Mouse (Mus musculus) kidney, embryonic 14.5 days (tissue): ENCODE results near the gene S100b. TPM values are rescaled to one million over a fixed set of nuclear protein-coding genes. Genes with fewer than 3 reads are reported as not detected.

Source experiments
- ATAC-seq: fragments of 200-750 bp; cut with Nextera tagmentation; 2 replicates; pipeline ENCODE4 v1.8.0; 2017; ENCODE audit warnings: moderate number of reproducible peaks, mild to moderate bottlenecking, moderate TSS enrichment, moderate library complexity; ENCODE audit not compliant: low FRiP score, low TSS enrichment
- H3K27ac ChIP-seq: fragments of 300-500 bp; sonication (generic); 2 replicates; pipeline ENCODE4 v1.5.1; 2014; ENCODE audit warnings: low read depth, mild to moderate bottlenecking, low read length, moderate library complexity, mixed read lengths
- H3K27me3 ChIP-seq: fragments of 300-500 bp; sonication (generic); 2 replicates; pipeline ENCODE4 v1.6.1; 2014; ENCODE audit warnings: mild to moderate bottlenecking, low read length; ENCODE audit not compliant: control insufficient read depth, insufficient read depth
- H3K36me3 ChIP-seq: fragments of 300-500 bp; sonication (generic); 2 replicates; pipeline ENCODE4 v1.6.1; 2014; ENCODE audit warnings: low read length, mixed read lengths; ENCODE audit not compliant: control insufficient read depth, insufficient read depth
- H3K4me1 ChIP-seq: fragments of 300-500 bp; sonication (generic); 2 replicates; pipeline ENCODE4 v1.6.1; 2014; ENCODE audit warnings: low read length, mixed read lengths; ENCODE audit not compliant: control insufficient read depth, insufficient read depth
- H3K4me2 ChIP-seq: fragments of 300-500 bp; sonication (generic); replicated peaks from 2 replicates; pipeline ENCODE4 v1.6.1; 2014; ENCODE audit warnings: low read depth, mild to moderate bottlenecking, low read length
- H3K4me3 ChIP-seq: fragments of 300-500 bp; sonication (generic); 2 replicates; pipeline ENCODE4 v1.5.1; 2014; ENCODE audit warnings: mild to moderate bottlenecking, low read length
- H3K9ac ChIP-seq: fragments of 300-500 bp; sonication (generic); 2 replicates; pipeline ENCODE4 v1.6.1; 2014; ENCODE audit warnings: low read depth, mild to moderate bottlenecking, low read length, moderate library complexity
- H3K9me3 ChIP-seq: fragments of 300-500 bp; sonication (generic); 2 replicates; pipeline ENCODE4 v1.6.1; 2016; ENCODE audit warnings: low read length; ENCODE audit not compliant: control insufficient read depth
- WGBS: fragments of 180-500 bp; shearing (Covaris S2); extraction: QIAGEN DNeasy Blood & Tissue Kit; methylation state at CpG from one replicate; pipeline ENCODE4 v1.1.7; 2014; 5-methylcytosine and 5-hydroxymethylcytosine counted together
- polyA plus RNA-seq: library from polyadenylated mRNA; unstranded; fragments of >200 nt; fragmentation: Nextera tagmentation; extraction: Ambion mirVana; gene quantifications from 2 replicates; pipeline ENCODE4 v1.2.1, GENCODE M21; 2014

The S100b gene
- polyA plus RNA-seq, 1 experiment from 2014 or later = 0.32 TPM

GRCm38 (mm10) chr10:76278541-76279097 is 25.0 kb downstream of the S100b start:
- 67% methylated on average over 5 of the region's 5 CpGs for WGBS
- H3K4me3 ChIP-seq = no peak overlapping the region

GRCm38 (mm10) chr10:76288268-76288993 is 34.8 kb downstream of the S100b start:
- no peaks in the 10 kb centered on the region for H3K27me3 ChIP-seq
- H3K9me3 ChIP-seq = no peaks in the 10 kb centered on the region
- no peak overlapping the region for H3K4me3 ChIP-seq
- 82% methylated on average over 11 of the region's 11 CpGs for WGBS
- peaks cover 71% of the 10 kb centered on the region for H3K36me3 ChIP-seq
- no peak for ATAC-seq
- H3K4me2 ChIP-seq = no peak overlapping the region
- H3K27ac ChIP-seq = no peak overlapping the region
- no peak overlapping the region for H3K9ac ChIP-seq
- H3K4me1 ChIP-seq = no peaks in the 10 kb centered on the region

More at GRCm38 (mm10) chr10:76278541-76279097, 25.0 kb downstream of the S100b start:
- no peak overlapping the region for H3K27ac ChIP-seq
- H3K4me2 ChIP-seq = no peak overlapping the region
- H3K9ac ChIP-seq = no peak overlapping the region
- ATAC-seq = no peak
- no peaks in the 10 kb centered on the region for H3K4me1 ChIP-seq
- H3K9me3 ChIP-seq = no peaks in the 10 kb centered on the region
- no peaks in the 10 kb centered on the region for H3K27me3 ChIP-seq
- peaks cover 54% of the 10 kb centered on the region for H3K36me3 ChIP-seq

DNA sequence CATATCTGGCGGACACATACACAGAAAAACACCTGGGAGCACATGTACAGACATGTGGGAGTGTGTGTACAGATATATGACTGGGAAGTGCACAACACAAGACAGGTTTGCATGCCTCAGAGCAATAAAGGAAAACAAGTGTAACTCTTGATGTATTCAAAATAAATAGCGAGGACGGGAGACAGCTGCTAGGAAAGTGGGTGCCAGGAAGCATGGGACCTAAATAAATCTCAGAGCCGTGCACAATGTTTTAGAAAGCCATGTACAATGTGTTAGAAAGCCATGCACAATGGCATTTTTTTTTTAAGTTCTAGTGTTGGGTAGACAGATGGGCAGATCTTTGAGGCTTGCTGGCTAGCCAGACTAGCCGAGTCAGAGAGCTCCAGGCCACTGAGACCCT is 35.4 kb downstream of the S100b start:
- no peaks in the 10 kb centered on the region for H3K27me3 ChIP-seq
- no peak overlapping the region for H3K27ac ChIP-seq
- no peak for ATAC-seq
- no peaks in the 10 kb centered on the region for H3K9me3 ChIP-seq
- no peaks in the 10 kb centered on the region for H3K4me1 ChIP-seq
- WGBS = 82% methylated on average over 5 of the region's 5 CpGs
- H3K4me3 ChIP-seq = no peak overlapping the region
- no peak overlapping the region for H3K4me2 ChIP-seq
- no peak overlapping the region for H3K9ac ChIP-seq
- peaks cover 70% of the 10 kb centered on the region for H3K36me3 ChIP-seq

DNA sequence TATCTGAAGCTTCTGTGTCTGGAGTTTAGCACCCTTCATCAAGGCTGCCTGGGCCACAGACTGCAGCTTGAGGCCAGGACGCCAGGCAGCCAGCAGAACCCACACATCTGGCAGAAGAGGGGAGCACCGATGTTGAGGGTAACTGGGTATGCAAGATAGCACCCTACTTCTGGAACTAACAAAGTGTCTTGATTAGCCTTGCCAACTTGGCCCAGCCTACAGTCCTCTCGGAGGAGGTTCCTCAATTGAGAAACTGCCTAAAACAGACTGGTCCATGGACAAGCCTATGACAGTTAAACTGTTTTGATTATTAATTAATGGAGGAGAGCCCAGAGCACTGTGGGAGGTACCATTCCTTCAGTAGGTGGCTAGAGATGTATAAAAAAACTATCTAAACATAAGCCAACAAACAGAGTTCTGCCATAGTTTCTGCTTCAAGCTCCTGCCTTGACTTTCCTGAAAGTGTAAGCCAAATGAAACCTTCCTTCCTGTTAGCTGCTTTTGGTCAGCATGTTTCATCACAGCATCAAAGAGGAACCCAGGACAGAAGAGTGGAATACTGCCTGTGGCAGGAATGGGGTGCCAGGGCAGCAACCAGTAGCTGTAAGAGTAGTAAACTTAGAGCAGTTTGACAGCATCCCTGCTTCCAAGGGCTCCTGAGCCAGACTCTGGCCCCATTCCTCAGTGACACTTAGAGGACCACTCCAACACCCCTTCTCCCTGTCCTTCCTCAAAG is 36.5 kb downstream of the S100b start:
- no peak for ATAC-seq
- WGBS = 91% methylated on average over 3 of the region's 3 CpGs
- Histone ChIP-seq H3K9ac (no peak overlapping the region), H3K4me3 (no peak overlapping the region), H3K9me3 (no peaks in the 10 kb centered on the region), H3K4me1 (no peaks in the 10 kb centered on the region), H3K4me2 (no peak overlapping the region), H3K27me3 (no peaks in the 10 kb centered on the region), H3K27ac (no peak overlapping the region), H3K36me3 (peaks cover 79% of the 10 kb centered on the region)

DNA sequence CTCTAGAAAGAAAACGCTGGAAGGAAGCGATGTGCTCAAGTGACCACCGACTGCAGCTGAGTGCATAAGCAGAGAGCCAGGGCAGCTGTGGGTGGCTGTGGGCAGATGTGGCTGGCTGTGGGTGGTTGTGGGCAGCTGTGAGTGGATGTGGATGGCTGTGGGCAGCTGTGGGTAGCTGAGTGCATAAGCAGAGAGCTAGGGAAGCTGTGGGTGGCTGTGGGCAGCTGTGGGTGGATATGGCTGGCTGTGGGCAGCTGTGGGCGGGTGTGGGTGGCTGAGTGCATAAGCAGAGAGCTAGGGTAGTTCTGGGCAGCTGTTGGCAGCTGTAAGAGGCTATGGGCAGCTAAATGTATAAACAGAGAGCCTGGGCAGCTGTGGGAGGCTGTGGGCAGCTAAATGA is 39.6 kb downstream of the S100b start:
- H3K27ac ChIP-seq = no peak overlapping the region
- no peak for ATAC-seq
- WGBS = 93% methylated on average over 4 of the region's 4 CpGs
- H3K4me3 ChIP-seq = no peak overlapping the region
- no peaks in the 10 kb centered on the region for H3K9me3 ChIP-seq
- no peaks in the 10 kb centered on the region for H3K4me1 ChIP-seq
- peaks cover 78% of the 10 kb centered on the region for H3K36me3 ChIP-seq
- H3K9ac ChIP-seq = no peak overlapping the region
- no peak overlapping the region for H3K4me2 ChIP-seq
- H3K27me3 ChIP-seq = no peaks in the 10 kb centered on the region

GRCm38 (mm10) chr10:76300133-76300532 is 46.5 kb downstream of the S100b start:
- Histone ChIP-seq H3K27ac (no peak overlapping the region), H3K27me3 (no peaks in the 10 kb centered on the region), H3K36me3 (peaks cover 52% of the 10 kb centered on the region), H3K9ac (no peak overlapping the region), H3K9me3 (no peaks in the 10 kb centered on the region), H3K4me1 (no peaks in the 10 kb centered on the region), H3K4me2 (no peak overlapping the region), H3K4me3 (no peak overlapping the region)
- WGBS = 92% methylated on average over 5 of the region's 5 CpGs
- ATAC-seq = no peak

- H3K4me2 ChIP-seq = no peak overlapping the region
- WGBS = 87% methylated on average over 9 of the region's 9 CpGs
- ATAC-seq = no peak
- H3K27me3 ChIP-seq = no peaks in the 10 kb centered on the region
- H3K27ac ChIP-seq = no peak overlapping the region
- no peaks in the 10 kb centered on the region for H3K4me1 ChIP-seq
- no peaks in the 10 kb centered on the region for H3K9me3 ChIP-seq
- no peak overlapping the region for H3K9ac ChIP-seq
- peaks cover 40% of the 10 kb centered on the region for H3K36me3 ChIP-seq
- H3K4me3 ChIP-seq = no peak overlapping the region
These were observed 53.1 kb downstream of the S100b start for GRCm38 (mm10) chr10:76306738-76307137.
